ENCODE assay signal across 20 mouse cellular contexts in the genomic region with DNA sequence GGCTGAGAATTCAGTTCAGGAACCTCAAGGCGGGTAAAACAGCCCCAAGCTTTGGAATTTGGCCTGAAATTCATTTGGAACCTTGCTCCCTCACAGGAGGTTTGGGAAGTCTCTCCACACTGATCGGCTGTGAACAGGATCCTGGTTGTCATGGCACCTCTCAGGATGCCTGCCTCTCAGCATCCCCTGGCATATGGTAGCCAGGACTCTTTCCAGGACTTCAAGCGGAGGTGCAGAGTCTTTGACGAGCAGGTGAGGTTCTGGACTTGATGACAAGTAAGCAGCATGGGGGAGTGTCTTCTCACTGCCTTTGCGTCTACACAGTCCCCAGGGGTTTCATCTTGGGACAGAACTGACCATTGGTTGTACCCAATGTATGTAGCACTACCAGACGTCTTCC. TPM values are rescaled to one million over a fixed set of nuclear protein-coding genes. Genes with fewer than 3 reads are reported as not detected.
DNase-seq lines count a peak whose midpoint lies in the region; TF ChIP-seq lines count a peak whose summit lies in the region.
"Had no signal": no experiment of that assay in that cellular context is flagged by ENCODE, and none has a peak within 500 bp of the region (broad histone marks: within the 10 kb centered on the region; RNA-seq: fewer than 3 reads in every experiment).

No protein-coding gene starts in this region.

- H3K9ac ChIP-seq in heart, adult 2 months (ENCODE audit: low read depth, low read length): no peak overlapping the region
- H3K9ac ChIP-seq: liver, embryonic 12.5 days; midbrain, embryonic 15.5 days; stomach, embryonic 15.5 days had no signal

- no peak for TF ChIP-seq EP300 in heart, adult 2 months (IDR thresholded peaks at IDR 0.05; ENCODE audit: insufficient read depth, low read depth, low read length)

- no peaks in the 10 kb centered on the region for H3K27me3 ChIP-seq in heart, adult 2 months (ENCODE audit: control insufficient read depth, insufficient read depth, low read length)
- H3K27me3 ChIP-seq: liver, embryonic 12.5 days; megakaryocyte, embryonic 14.5 days; midbrain, embryonic 15.5 days; stomach, embryonic 15.5 days had no signal

- intact Hi-C loops in heart, adult 2 months (cut with DNase I): no loop called here
- intact Hi-C loops in heart, postnatal 36 days (cut with DNase I): no loop called here
- intact Hi-C loops in left cerebral cortex, postnatal 14 days (cut with DNase I): no loop called here

- H3K79me2 ChIP-seq in heart, adult 2 months (replicated peaks; ENCODE audit: control insufficient read depth, insufficient read depth, low read length): no peaks in the 10 kb centered on the region

- TF ChIP-seq POLR2A in heart, adult 2 months (IDR thresholded peaks at IDR 0.05; ENCODE audit: insufficient read depth, low read depth, low read length): peak; percentile 30; the same call in 1 of the 2 replicates

- H3K4me1 ChIP-seq in heart, adult 2 months (ENCODE audit: control insufficient read depth, insufficient read depth, low read length): peaks cover 2% of the 10 kb centered on the region

- peaks cover 37% of the 10 kb centered on the region for H3K36me3 ChIP-seq in heart, adult 2 months (ENCODE audit: control insufficient read depth, insufficient read depth, low read length)

- H3K27ac ChIP-seq in heart, adult 2 months: no peak overlapping the region
- H3K27ac ChIP-seq: forebrain, embryonic 10.5 days; liver, embryonic 12.5 days; midbrain, embryonic 15.5 days; stomach, embryonic 15.5 days had no signal

- DNase-seq in cerebellum, adult 18-20 months: peak; percentile 53 to 60
- no peak for DNase-seq in cerebellum, postnatal 4 days (ENCODE audit: low spot score in 2 of 2)
- no peak for DNase-seq in heart, adult 2 months
- no peak for DNase-seq in heart, postnatal 36 days
- DNase-seq in R1 (ENCODE audit: low read depth, low spot score): peak; percentile 38
- DNase-seq in cerebellum, postnatal 25 days: peak; percentile 63 to 68
- DNase-seq in left cerebral cortex, postnatal 14 days (ENCODE audit: low spot score in 2 of 2): no peak
- DNase-seq in natural killer cell, adult 2 months (ENCODE audit: low spot score in 2 of 2): no peak
- DNase-seq: adrenal gland, postnatal 36 days; kidney, adult 18-20 months; kidney, postnatal 25 days; left cerebral cortex, postnatal 4 days; lung, adult 2 months; thymus, adult 2 months had no signal

- TF ChIP-seq CTCF in heart, adult 2 months (IDR thresholded peaks at IDR 0.05): no peak

- WGBS in heart, adult 2 months: 67% methylated on average over 6 of the region's 6 CpGs

- no peak overlapping the region for H3K4me3 ChIP-seq in heart, adult 2 months
- H3K4me3 ChIP-seq: forebrain, embryonic 10.5 days; liver, embryonic 12.5 days; megakaryocyte, embryonic 14.5 days; midbrain, embryonic 15.5 days; stomach, embryonic 15.5 days had no signal

RNA-seq across cellular contexts. Expression of gene Slc38a2, which starts 11.5 kb away (rescaled TPM):
- 100 to 1,000 TPM; 149 to 209 TPM for total RNA-seq in heart, adult 2 months (2021)
- 59.3 and 109 TPM in 2 replicates for polyA plus RNA-seq in heart, adult 2 months (2012; rRNA removed)
- total RNA-seq in heart, postnatal 36 days (2021): 100 to 1,000 TPM; 173 to 251 TPM
- 10 to 100 TPM; 60.6 to 69.2 TPM for total RNA-seq in left cerebral cortex, postnatal 14 days (2021)

RNA-seq across cellular contexts. Expression of gene Slc38a1, which starts 45.3 kb away (rescaled TPM):
- 10 to 100 TPM; 11.8 to 12.8 TPM for total RNA-seq in heart, adult 2 months (2021)
- 12.7 and 14.2 TPM in 2 replicates for polyA plus RNA-seq in heart, adult 2 months (2012; rRNA removed)
- total RNA-seq in heart, postnatal 36 days (2021): 10 to 100 TPM; 11.2 to 20.3 TPM
- 10 to 100 TPM; 88.3 to 90.2 TPM for total RNA-seq in left cerebral cortex, postnatal 14 days (2021)
- total RNA-seq: MEL had no signal

Comparison
In these comparisons a context has a peak if more than half of its experiments do, and no peak if none do; other contexts are left out.
1. DNase-seq: peak in cerebellum, adult 18-20 months (2 of 2), R1 (single experiment) and cerebellum, postnatal 25 days (2 of 2); none in cerebellum, postnatal 4 days (0 of 2), heart, adult 2 months (0 of 2), heart, postnatal 36 days (0 of 2), left cerebral cortex, postnatal 14 days (0 of 2) and natural killer cell, adult 2 months (0 of 2).
2. RNA of gene Slc38a1, which starts 45.3 kb away (total RNA-seq): 88.3 to 90.2 TPM in left cerebral cortex, postnatal 14 days; 11.2 to 20.3 TPM in heart, postnatal 36 days and 11.8 to 12.8 TPM in heart, adult 2 months; every median in the first group is over 4 times any median in the second.